Mouse (Mus musculus) CH12.LX (cell line): ENCODE results near the gene Dio1. TPM values are rescaled to one million over a fixed set of nuclear protein-coding genes. Genes with fewer than 3 reads are reported as not detected.

Source experiments
- DNase-seq: peaks from one replicate; pipeline ENCODE4 v3.0.0-alpha.2; 2013; ENCODE audit errors: extremely low read depth
- H3K27ac ChIP-seq: 2 replicates; pipeline ENCODE4 v1.5.1; 2012; ENCODE audit warnings: low read depth, mild to moderate bottlenecking, control low read depth, moderate library complexity; ENCODE audit not compliant: insufficient read depth
- H3K27me3 ChIP-seq: replicated peaks from 2 replicates; pipeline ENCODE3; 2012; ENCODE audit warnings: inconsistent platforms
- H3K36me3 ChIP-seq, 2 experiments: replicated peaks in 1 of 2; 2 replicates each; pipeline versions ENCODE3 to v1.6.1; 2012; ENCODE audit warnings: inconsistent platforms in 1 of 2, low read length in 1 of 2, mild to moderate bottlenecking in 1 of 2, mixed read lengths in 1 of 2, moderate library complexity in 1 of 2; ENCODE audit not compliant: control insufficient read depth in 1 of 2, insufficient read depth in 1 of 2
- H3K4me1 ChIP-seq, 2 experiments: 2 replicates each; pipeline ENCODE4 v1.6.1; 2012; ENCODE audit warnings: inconsistent platforms in 1 of 2, moderate library complexity in 1 of 2; ENCODE audit not compliant: insufficient read depth in 2 of 2, control insufficient read depth in 1 of 2
- H3K4me2 ChIP-seq: 2 replicates; pipeline ENCODE4 v1.6.1; 2012; ENCODE audit warnings: low read depth, mild to moderate bottlenecking, control low read depth; ENCODE audit not compliant: poor library complexity, insufficient read depth, severe bottlenecking
- H3K4me3 ChIP-seq, 3 experiments: fragments of 150-350 bp in 1 of 3; sonication (generic) in 1 of 3; replicated peaks in 1 of 3; 2 replicates each; pipeline versions ENCODE3 to v1.5.1; 2011 to 2012; ENCODE audit warnings: low read depth in 2 of 3, low read length in 2 of 3, mild to moderate bottlenecking in 2 of 3, moderate library complexity in 2 of 3, control low read depth in 1 of 3, improper control_type of control experiment in 1 of 3, inconsistent platforms in 1 of 3, mixed read lengths in 1 of 3; ENCODE audit not compliant: poor library complexity in 1 of 3
- H3K79me2 ChIP-seq: replicated peaks from 2 replicates; pipeline ENCODE4 v1.6.1; 2012; ENCODE audit warnings: mild to moderate bottlenecking, moderate library complexity; ENCODE audit not compliant: control insufficient read depth, poor library complexity, insufficient read depth, severe bottlenecking; ENCODE audit errors: extremely low read depth
- H3K9ac ChIP-seq: 2 replicates; pipeline ENCODE4 v1.6.1; 2012; ENCODE audit warnings: low read depth, mild to moderate bottlenecking, control low read depth, moderate library complexity; ENCODE audit not compliant: insufficient read depth
- H3K9me3 ChIP-seq: replicated peaks from 2 replicates; pipeline ENCODE3; 2012; ENCODE audit warnings: low read length, inconsistent platforms, mixed read lengths
- CHD2 ChIP-seq: IDR thresholded peaks from 2 replicates; pipeline ENCODE4 v1.6.1; 2011; ENCODE audit warnings: low read length, improper control_type of control experiment
- ELF1 ChIP-seq: IDR thresholded peaks from 2 replicates; pipeline ENCODE4 v1.6.1; 2014; ENCODE audit warnings: low read depth, mild to moderate bottlenecking, inconsistent platforms, low read length, improper control_type of control experiment
- GABPA ChIP-seq: IDR thresholded peaks from 2 replicates; pipeline ENCODE4 v1.6.1; 2012; ENCODE audit warnings: low read depth, low read length, improper control_type of control experiment, inconsistent platforms; ENCODE audit not compliant: insufficient replicate concordance
- HCFC1 ChIP-seq: IDR thresholded peaks from 2 replicates; pipeline ENCODE4 v1.6.1; 2012; ENCODE audit warnings: low read depth, mild to moderate bottlenecking, inconsistent platforms, low read length, improper control_type of control experiment
- JUND ChIP-seq: conservative IDR thresholded peaks from 2 replicates; pipeline ENCODE4 v1.6.1; 2011; ENCODE audit warnings: low read depth, low read length, improper control_type of control experiment
- MAFK ChIP-seq: IDR thresholded peaks from 2 replicates; pipeline ENCODE4 v1.6.1; 2011; ENCODE audit warnings: low read length, improper control_type of control experiment; ENCODE audit not compliant: insufficient replicate concordance
- MAX ChIP-seq: IDR thresholded peaks from 2 replicates; pipeline ENCODE4 v1.6.1; 2011; ENCODE audit warnings: low read length, improper control_type of control experiment
- MEF2A ChIP-seq: IDR thresholded peaks from 2 replicates; pipeline ENCODE4 v1.6.1; 2014; ENCODE audit warnings: low read depth, mild to moderate bottlenecking, inconsistent platforms, low read length, improper control_type of control experiment, borderline replicate concordance
- MYC ChIP-seq: IDR thresholded peaks from 2 replicates; pipeline ENCODE4 v1.6.1; 2011; ENCODE audit warnings: low read depth, mild to moderate bottlenecking, improper control_type of control experiment, low read length
- POLR2AphosphoS2 ChIP-seq: IDR thresholded peaks from 2 replicates; pipeline ENCODE4 v1.6.1; 2011; ENCODE audit warnings: low read depth, low read length, improper control_type of control experiment
- RAD21 ChIP-seq: IDR thresholded peaks from 2 replicates; pipeline ENCODE4 v1.6.1; 2011; ENCODE audit warnings: low read depth, mild to moderate bottlenecking, low read length, improper control_type of control experiment, moderate library complexity
- RCOR1 ChIP-seq: conservative IDR thresholded peaks from 2 replicates; pipeline ENCODE4 v1.6.1; 2012; ENCODE audit warnings: low read depth, mild to moderate bottlenecking, inconsistent platforms, low read length, improper control_type of control experiment
- SIN3A ChIP-seq: IDR thresholded peaks from 2 replicates; pipeline ENCODE4 v1.6.1; 2012; ENCODE audit warnings: low read length, improper control_type of control experiment, inconsistent platforms
- TCF12 ChIP-seq: IDR thresholded peaks from 2 replicates; pipeline ENCODE4 v1.6.1; 2014; ENCODE audit warnings: low read depth, mild to moderate bottlenecking, inconsistent platforms, low read length, improper control_type of control experiment
- USF1 ChIP-seq: IDR thresholded peaks from 2 replicates; pipeline ENCODE4 v1.6.1; 2014; ENCODE audit warnings: low read depth, mild to moderate bottlenecking, inconsistent platforms, low read length, improper control_type of control experiment
- USF2 ChIP-seq: conservative IDR thresholded peaks from 2 replicates; pipeline ENCODE4 v1.6.1; 2011; ENCODE audit warnings: low read depth, low read length, improper control_type of control experiment
- ZMIZ1 ChIP-seq: IDR thresholded peaks from 2 replicates; pipeline ENCODE4 v1.6.1; 2012; ENCODE audit warnings: low read depth, mild to moderate bottlenecking, inconsistent platforms, low read length, improper control_type of control experiment
- ZNF384 ChIP-seq: IDR thresholded peaks from 2 replicates; pipeline ENCODE4 v1.6.1; 2012; ENCODE audit warnings: low read depth, low read length, improper control_type of control experiment, inconsistent platforms
- dilution Hi-C: fragments of 300-500 bp; cut with MboI; formaldehyde crosslinking; loops from 2 replicates; pipeline ENCODE4 v1.14.3; 2020; ENCODE audit warnings: low sequenced_read_pairs; ENCODE audit not compliant: extremely low pct_unique_long_range_greater_than_20kb, extremely low pct_ligation_motif_present
- in situ Hi-C: fragments of 300-500 bp; cut with MboI; formaldehyde crosslinking; loops from 3 replicates; pipeline ENCODE4 v1.14.3; 2019; ENCODE audit warnings: low sequenced_read_pairs, low pct_ligation_motif_present, low pct_unique_long_range_greater_than_20kb, mixed read lengths
- polyA plus RNA-seq: library from polyadenylated mRNA; unstranded; fragments of >175 nt; gene quantifications from 2 replicates; pipeline ENCODE4 v1.2.1, GENCODE M21; 2012; ENCODE audit warnings: low read depth; ENCODE audit not compliant: insufficient read length
- total RNA-seq, 2 experiments: library from RNA; depleted of rRNA; stranded (reverse); fragments of 300-350 nt in 1 of 2; fragments of >200 nt in 1 of 2; gene quantifications; 2 replicates each; pipeline ENCODE4 v1.2.3; 2012 to 2014

The Dio1 gene
- total and polyA plus RNA-seq, 3 experiments = 0.23 to 1.3 (median 0.25) TPM

- Histone ChIP-seq H3K27me3 (no peaks in the 10 kb centered on the region), H3K36me3 (peaks cover 10 to 57% of the 10 kb centered on the region in 2 experiments), H3K9ac (no peak overlapping the region), H3K4me3 (no peak overlapping the region), H3K4me1 (no peaks in the 10 kb centered on the region), H3K4me2 (no peak overlapping the region), H3K79me2 (no peaks in the 10 kb centered on the region), H3K27ac (no peak overlapping the region), H3K9me3 (peaks cover 2% of the 10 kb centered on the region)
- in situ Hi-C loops (no loop called here), dilution Hi-C loops (no loop called here)
- DNase-seq = no peak
- TF ChIP-seq SIN3A = no peak
- TF ChIP-seq MAFK = no peak
- TF ChIP-seq POLR2AphosphoS2 = no peak
- no peak for TF ChIP-seq USF2
These were observed 26.5 kb upstream of the Dio1 start for GRCm38 (mm10) chr4:107333514-107333913.

- no peak overlapping the region for H3K4me2 ChIP-seq
- peaks cover 0 to 12% of the 10 kb centered on the region in 2 experiments; a peak in 2 of 4 replicates for H3K4me1 ChIP-seq
- no peak overlapping the region for H3K27ac ChIP-seq
- H3K36me3 ChIP-seq = peaks cover 11 to 47% of the 10 kb centered on the region in 2 experiments
- TF ChIP-seq CHD2 (no peak), ELF1 (no peak), TCF12 (no peak), USF1 (no peak), GABPA (no peak), RCOR1 (no peak), HCFC1 (no peak), USF2 (no peak), MYC (no peak), MAX (no peak), RAD21 (no peak), ZNF384 (no peak), MEF2A (no peak), ZMIZ1 (no peak), JUND (no peak)
- TF ChIP-seq, all 38 proteins: peak for 0
- no peaks in the 10 kb centered on the region for H3K79me2 ChIP-seq
- in situ Hi-C loops (no loop called here), dilution Hi-C loops (no loop called here)
- H3K9me3 ChIP-seq = peaks cover under 1% of the 10 kb centered on the region
- H3K27me3 ChIP-seq = no peaks in the 10 kb centered on the region
- H3K9ac ChIP-seq = no peak overlapping the region
- no peak overlapping the region for H3K4me3 ChIP-seq
- no peak for DNase-seq
These were observed 21.6 kb upstream of the Dio1 start for GRCm38 (mm10) chr4:107328530-107328929.
